Mouse (Mus musculus): ENCODE measurements around the gene Lpgat1.
A peak's percentile ranks its signal among the peaks of the same experiment; 100 is the strongest.

The Lpgat1 gene

GRCm38 (mm10) chr1:191717601-191718498 lies at the start of gene Lpgat1:
Gene Lpgat1, plus strand, starts transcription at chr1:191717834.
- peak; percentile 40 to 64 for DNase-seq (ENCODE audit: low spot score in 2 of 2)

DNA sequence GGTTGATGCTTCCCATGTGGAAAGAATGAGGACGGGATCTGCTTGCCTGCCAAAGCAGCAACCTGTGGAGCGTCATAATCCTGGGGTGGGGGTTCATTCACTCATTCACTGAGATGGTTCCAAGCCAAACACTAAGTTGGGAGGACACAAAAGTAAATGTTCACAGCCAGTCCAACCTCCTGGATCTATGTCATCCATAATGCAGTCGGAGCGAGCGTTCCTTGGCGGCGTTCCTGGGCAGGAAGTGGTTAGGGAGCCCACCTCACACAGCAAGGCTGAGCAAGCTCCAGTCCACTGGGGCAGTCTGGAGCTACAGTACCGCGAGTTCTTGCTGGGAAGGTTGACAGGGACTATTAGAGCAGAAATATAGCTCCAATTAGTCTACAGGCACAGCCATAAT lies 49.6 kb upstream of the Lpgat1 start:
- DNase-seq (ENCODE audit: low spot score in 2 of 2) = no peak

DNA sequence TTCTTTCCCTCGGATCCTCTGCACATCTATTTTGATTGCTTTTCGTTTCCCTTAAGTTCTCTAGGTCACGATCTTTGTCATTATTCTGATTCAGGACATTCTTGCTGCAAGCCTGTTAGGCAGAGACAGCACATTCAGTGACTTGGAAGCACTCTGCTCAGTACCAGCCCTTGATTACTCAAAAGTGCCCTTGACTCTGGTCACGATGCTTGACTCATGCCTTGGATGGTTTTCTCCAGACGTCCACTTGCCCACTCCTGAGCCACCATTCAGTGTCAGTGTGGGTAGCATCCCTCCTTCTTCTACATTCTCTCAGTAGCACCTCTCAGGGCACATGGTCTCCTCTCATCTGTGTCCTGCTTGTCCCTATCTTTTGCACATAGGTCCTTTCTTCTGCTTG lies 43.6 kb upstream of the Lpgat1 start:
- no peak for DNase-seq (ENCODE audit: low spot score in 2 of 2)

DNA sequence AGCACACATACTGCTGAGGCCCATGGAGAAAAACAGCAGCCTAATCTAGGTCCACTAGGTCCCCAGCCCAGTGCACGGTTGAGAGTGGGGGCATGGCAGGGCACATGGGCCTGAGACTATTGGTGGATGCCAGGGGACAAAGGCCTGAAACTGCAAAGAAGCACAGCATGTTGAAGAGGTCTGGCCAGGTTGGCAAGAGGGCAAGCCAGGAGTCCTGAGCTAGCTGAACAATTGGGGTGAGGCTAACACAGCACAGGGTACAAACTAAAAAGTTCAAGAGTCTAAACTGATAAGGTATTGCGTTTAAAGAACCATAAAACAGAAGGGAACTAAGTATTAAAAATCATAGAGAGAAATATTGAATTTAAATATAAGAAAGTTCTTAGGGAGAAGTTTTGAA lies 36.0 kb upstream of the Lpgat1 start:
- no peak for DNase-seq (ENCODE audit: low spot score in 2 of 2)

GRCm38 (mm10) chr1:191687531-191687930 lies 30.1 kb upstream of the Lpgat1 start:
- DNase-seq (ENCODE audit: low spot score in 2 of 2) = no peak

- no peak for DNase-seq (ENCODE audit: low spot score in 2 of 2)
Measured at GRCm38 (mm10) chr1:191693231-191693630, 24.4 kb upstream of the Lpgat1 start.

GRCm38 (mm10) chr1:191698253-191698795 lies 19.3 kb upstream of the Lpgat1 start:
- DNase-seq (ENCODE audit: low spot score in 2 of 2) = no peak

DNA sequence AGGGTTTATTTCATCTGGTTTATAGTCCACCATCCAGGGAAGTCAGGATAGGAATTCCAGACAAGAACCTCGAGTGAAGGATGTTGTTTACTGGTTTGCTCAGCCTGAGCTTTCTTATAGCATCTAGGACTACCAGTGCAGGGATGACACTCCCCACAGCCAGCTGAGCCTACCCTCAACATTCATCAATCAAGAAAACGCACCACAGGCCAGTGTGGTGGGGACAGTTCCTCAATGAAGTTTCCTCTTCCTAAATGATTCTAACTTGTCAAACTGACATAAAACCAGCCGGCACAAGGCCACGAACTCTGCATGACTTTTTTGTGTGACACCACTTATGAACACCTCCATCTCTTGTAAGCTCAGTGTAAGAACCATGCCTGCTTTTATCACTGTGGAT lies 13.1 kb upstream of the Lpgat1 start:
- DNase-seq (ENCODE audit: low spot score in 2 of 2) = no peak

DNA sequence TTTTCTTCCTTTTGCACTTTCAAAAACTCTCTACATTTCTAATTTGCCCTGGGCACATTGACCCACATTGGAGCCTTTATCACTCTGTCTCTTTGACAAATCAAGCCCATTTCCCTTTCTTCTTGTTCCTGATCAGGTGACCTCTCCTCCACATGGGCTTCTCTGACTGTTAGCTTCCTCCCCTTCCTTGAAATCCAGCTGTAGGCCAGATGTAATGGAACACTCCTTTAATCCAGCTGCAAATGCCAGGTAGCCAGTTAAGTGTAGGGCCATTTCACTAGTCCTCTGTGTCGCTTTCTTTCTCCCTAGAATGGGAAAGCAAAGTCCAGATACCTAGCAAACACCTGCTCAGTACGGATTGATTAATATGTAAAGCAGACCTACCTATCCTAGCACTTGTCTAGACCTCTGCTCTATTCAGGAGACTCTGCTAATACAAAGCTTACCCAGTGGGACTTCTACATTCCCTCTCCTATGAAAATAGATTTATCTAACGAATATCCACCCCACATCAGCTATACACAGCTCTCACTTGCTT lies 11.0 kb upstream of the Lpgat1 start:
- DNase-seq (ENCODE audit: low spot score in 2 of 2) = no peak

- DNase-seq (ENCODE audit: low spot score in 2 of 2) = no peak
Measured at GRCm38 (mm10) chr1:191709811-191710210, 7.8 kb upstream of the Lpgat1 start.

GRCm38 (mm10) chr1:191712224-191712838 lies 5.3 kb upstream of the Lpgat1 start:
- no peak for DNase-seq (ENCODE audit: low spot score in 2 of 2)

DNA sequence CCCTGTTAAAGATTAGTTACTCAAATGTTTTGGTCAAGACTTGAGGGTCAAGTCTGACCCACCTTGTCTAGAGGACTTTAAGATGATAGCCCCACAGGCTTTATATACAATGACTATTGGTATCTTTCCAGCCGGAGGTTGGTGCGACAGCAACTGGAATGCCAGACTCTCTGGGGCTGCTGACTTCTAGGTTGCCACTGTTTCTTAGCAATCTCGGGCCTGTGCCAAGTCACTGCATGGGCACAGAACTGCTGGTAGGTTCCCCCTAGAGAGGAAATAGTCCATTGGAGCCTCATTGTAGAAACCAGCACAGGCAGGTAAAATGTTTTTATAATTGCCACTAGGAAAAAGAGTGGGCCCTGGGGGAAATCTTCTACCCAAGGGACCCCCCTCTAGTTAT lies 3.8 kb upstream of the Lpgat1 start:
- DNase-seq (ENCODE audit: low spot score in 2 of 2) = no peak

- DNase-seq (ENCODE audit: low spot score in 2 of 2) = no peak
Measured at GRCm38 (mm10) chr1:191715150-191715549, 2.5 kb upstream of the Lpgat1 start.

DNA sequence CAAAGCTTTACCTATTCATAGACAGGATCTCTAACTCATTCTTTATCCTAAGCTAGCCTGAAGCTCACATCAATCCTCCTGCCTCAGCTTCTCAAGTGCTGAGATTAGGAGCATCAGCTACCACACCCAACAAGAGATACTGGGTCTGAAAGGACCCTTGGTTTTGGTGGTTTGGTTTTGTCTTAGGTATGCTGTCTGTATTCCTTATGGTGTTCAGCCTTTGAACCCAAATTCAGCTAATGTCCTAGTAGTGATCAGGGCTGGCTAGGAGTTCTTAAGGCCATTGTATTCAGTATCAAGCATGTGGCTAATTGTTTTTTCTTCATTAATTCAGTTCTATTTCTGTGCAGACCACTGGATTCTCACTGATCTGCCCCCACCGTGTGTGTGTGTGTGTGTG lies 493 bp upstream of the Lpgat1 start:
- DNase-seq (ENCODE audit: low spot score in 2 of 2) = no peak

DNA sequence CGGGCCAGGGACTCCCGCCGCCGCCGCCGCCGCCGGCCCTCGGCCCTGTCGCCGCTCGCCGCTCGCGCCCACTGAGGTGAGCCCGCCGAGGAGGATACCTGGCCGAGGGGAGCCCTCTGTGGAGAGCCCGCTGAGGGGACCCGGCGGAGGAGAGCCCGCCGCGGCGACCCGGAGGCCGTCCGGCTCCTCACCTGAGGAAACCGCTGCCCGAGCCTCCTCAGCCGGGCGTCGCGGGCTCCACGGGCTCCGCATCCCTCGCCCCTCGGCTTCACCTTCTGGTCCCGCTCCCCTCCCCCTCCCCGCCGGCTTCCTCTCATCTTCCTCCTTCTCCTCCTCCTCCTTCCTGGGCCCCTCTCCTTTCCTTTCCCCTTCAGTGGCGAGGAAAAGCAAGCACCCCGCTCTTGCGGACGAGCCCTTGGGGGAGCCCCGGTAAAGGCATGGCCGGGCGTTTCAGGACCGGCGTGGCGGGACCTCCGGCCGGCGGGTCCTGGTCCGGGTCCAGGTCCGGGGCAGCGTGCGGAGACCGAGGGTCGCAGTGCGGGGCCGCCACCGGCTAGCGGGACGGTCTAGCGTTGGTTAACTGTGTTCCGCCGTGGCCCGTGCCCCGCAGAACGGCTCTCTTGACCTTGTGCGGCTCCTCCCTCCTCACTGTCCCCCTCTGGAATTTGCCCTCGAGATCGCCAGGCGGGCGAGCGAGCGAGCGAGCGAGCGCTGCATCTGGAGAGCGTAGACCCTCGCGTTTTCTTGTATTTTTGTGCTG lies 1.1 kb downstream of the Lpgat1 start:
- DNase-seq (ENCODE audit: low spot score in 2 of 2) = peak in 1 of 2 experiments; percentile 48

GRCm38 (mm10) chr1:191719326-191719725 lies 1.7 kb downstream of the Lpgat1 start:
- DNase-seq (ENCODE audit: low spot score in 2 of 2) = no peak

DNA sequence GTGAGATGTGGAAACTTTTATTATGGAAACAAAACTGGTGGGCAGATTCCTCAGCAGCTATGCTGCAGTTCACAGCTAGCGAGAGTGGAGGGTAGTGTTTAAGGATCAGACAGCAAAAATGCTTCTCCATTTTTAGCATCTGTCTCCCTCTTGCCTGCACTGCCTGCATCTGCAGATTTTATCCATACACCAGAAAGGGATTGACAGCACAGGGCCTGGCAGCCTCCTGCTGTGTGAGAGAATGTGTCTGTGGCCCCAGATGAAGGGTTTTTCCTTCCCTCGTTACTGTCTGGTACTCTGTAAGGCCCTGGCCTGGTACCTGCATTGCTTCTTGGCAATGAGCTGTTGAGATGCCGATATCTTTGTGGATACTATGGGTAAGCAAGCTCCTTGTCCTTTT lies 2.8 kb downstream of the Lpgat1 start:
- DNase-seq (ENCODE audit: low spot score in 2 of 2) = no peak

- DNase-seq (ENCODE audit: low spot score in 2 of 2) = no peak
Measured at GRCm38 (mm10) chr1:191722706-191723105, 5.1 kb downstream of the Lpgat1 start.

DNA sequence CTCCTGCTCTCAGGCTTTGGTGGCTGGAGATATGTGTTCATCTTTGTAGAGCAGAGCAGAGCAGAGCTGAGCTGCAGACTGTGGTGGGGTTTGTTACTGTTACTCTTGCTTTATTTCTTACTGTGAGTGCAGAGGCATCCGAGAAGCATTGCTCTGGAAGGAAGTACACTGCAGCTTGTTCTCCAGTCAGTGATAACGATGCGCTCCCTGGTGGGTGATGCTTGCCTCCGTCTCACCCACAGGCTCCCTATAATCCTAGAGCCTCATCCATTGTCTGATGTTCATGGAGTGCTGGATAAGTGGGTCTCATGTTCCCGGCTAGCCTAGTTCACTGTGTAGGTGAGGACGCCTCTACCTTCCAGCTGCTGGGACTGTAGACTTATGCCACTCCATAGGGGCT lies 6.0 kb downstream of the Lpgat1 start:
- no peak for DNase-seq (ENCODE audit: low spot score in 2 of 2)

DNA sequence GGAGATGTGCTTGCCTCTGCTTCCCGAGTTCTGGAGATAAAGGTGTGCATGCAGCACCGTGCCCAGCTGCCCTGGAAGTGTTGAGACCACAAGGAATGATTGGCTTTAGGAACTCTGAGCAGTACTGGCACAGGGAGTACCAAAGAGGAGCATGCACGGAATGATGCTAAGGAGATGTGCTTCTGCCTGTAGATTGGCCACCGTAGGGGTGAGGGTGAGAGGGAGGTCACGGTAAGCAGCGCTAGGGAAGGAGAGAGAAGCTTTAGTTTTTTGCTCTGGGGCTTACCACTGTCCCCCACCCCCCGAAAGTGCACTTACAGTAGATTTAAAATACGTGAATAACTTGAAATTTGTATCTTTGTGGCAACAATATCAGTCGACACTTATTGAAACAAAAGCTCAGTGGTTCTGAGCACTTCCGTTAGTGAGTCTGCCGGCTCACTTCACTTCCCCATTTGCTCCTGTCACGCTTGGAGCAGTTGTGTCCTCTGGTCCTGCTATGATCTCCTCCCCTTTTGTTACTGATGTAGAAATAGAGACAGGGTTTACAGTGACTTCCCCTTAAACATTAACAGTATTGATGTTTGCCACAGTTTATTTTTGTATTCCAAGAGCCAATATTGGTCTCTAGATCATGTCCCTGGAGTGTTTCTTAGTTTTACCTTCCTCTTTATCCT lies 6.9 kb downstream of the Lpgat1 start:
- DNase-seq (ENCODE audit: low spot score in 2 of 2) = no peak

- DNase-seq (ENCODE audit: low spot score in 2 of 2) = no peak
Measured at GRCm38 (mm10) chr1:191732623-191733022, 15.0 kb downstream of the Lpgat1 start.

Measured in cerebellum, postnatal 4 days (tissue).